Mouse (Mus musculus): ENCODE data around the gene Mfap3. TPM values are rescaled to one million over a fixed set of nuclear protein-coding genes. Genes with fewer than 3 reads are reported as not detected.

Mfap3 gene
- polyA plus RNA-seq, 1 experiment from 2014 or later = 37.6 TPM

GRCm38 (mm10) chr11:57497701-57498100, 20.8 kb upstream of the Mfap3 start:
- Histone ChIP-seq H3K4me1 (ENCODE audit: control insufficient read depth, insufficient read depth, low read length) (0 out of 2 replicates have a peak, but pooled peaks cover 4% of the 10 kb centered on the region), H3K27ac (ENCODE audit: low read length) (no peak overlapping the region), H3K9me3 (ENCODE audit: control insufficient read depth, low read length) (no peaks in the 10 kb centered on the region), H3K4me3 (ENCODE audit: low read length) (no peak overlapping the region), H3K9ac (ENCODE audit: low read depth, low read length) (no peak overlapping the region), H3K4me2 (ENCODE audit: low read depth, low read length) (no peak overlapping the region), H3K27me3 (replicated peaks; ENCODE audit: control insufficient read depth, insufficient read depth, low read length) (no peaks in the 10 kb centered on the region), H3K36me3 (ENCODE audit: control insufficient read depth, insufficient read depth, low read length) (peaks cover 20% of the 10 kb centered on the region; the same call in 1 of the 2 replicates)
- ATAC-seq = no peak
- WGBS = 79% methylated on average over 3 of the region's 3 CpGs

GRCm38 (mm10) chr11:57498215-57498614, 20.2 kb upstream of the Mfap3 start:
- Histone ChIP-seq H3K4me2 (ENCODE audit: low read depth, low read length) (no peak overlapping the region), H3K36me3 (ENCODE audit: control insufficient read depth, insufficient read depth, low read length) (peaks cover 18% of the 10 kb centered on the region; the same call in 1 of the 2 replicates), H3K27ac (ENCODE audit: low read length) (no peak overlapping the region), H3K4me3 (ENCODE audit: low read length) (no peak overlapping the region), H3K27me3 (replicated peaks; ENCODE audit: control insufficient read depth, insufficient read depth, low read length) (no peaks in the 10 kb centered on the region), H3K4me1 (ENCODE audit: control insufficient read depth, insufficient read depth, low read length) (0 out of 2 replicates have a peak, but pooled peaks cover 4% of the 10 kb centered on the region), H3K9ac (ENCODE audit: low read depth, low read length) (no peak overlapping the region), H3K9me3 (ENCODE audit: control insufficient read depth, low read length) (no peaks in the 10 kb centered on the region)
- no peak for ATAC-seq
- WGBS = 94% methylated on average over 5 of the region's 5 CpGs

- Histone ChIP-seq H3K36me3 (ENCODE audit: control insufficient read depth, insufficient read depth, low read length) (peaks cover 13% of the 10 kb centered on the region; the same call in 1 of the 2 replicates), H3K27ac (ENCODE audit: low read length) (no peak overlapping the region), H3K4me1 (ENCODE audit: control insufficient read depth, insufficient read depth, low read length) (no peaks in the 10 kb centered on the region), H3K9ac (ENCODE audit: low read depth, low read length) (no peak overlapping the region), H3K4me3 (ENCODE audit: low read length) (no peak overlapping the region), H3K27me3 (replicated peaks; ENCODE audit: control insufficient read depth, insufficient read depth, low read length) (no peaks in the 10 kb centered on the region), H3K9me3 (ENCODE audit: control insufficient read depth, low read length) (no peaks in the 10 kb centered on the region), H3K4me2 (ENCODE audit: low read depth, low read length) (no peak overlapping the region)
- 90% methylated on average over 5 of the region's 5 CpGs for WGBS
- no peak for ATAC-seq
Measured at GRCm38 (mm10) chr11:57503155-57503554, 15.3 kb upstream of the Mfap3 start.

GRCm38 (mm10) chr11:57506899-57507298, 11.6 kb upstream of the Mfap3 start:
- peaks cover 14% of the 10 kb centered on the region; the same call in 1 of the 2 replicates for H3K36me3 ChIP-seq (ENCODE audit: control insufficient read depth, insufficient read depth, low read length)
- H3K4me1 ChIP-seq (ENCODE audit: control insufficient read depth, insufficient read depth, low read length) = no peaks in the 10 kb centered on the region
- no peaks in the 10 kb centered on the region for H3K27me3 ChIP-seq (replicated peaks; ENCODE audit: control insufficient read depth, insufficient read depth, low read length)
- ATAC-seq = no peak
- no peak overlapping the region for H3K4me2 ChIP-seq (ENCODE audit: low read depth, low read length)
- no peak overlapping the region for H3K9ac ChIP-seq (ENCODE audit: low read depth, low read length)
- H3K9me3 ChIP-seq (ENCODE audit: control insufficient read depth, low read length) = no peaks in the 10 kb centered on the region
- 62% methylated on average over 6 of the region's 6 CpGs for WGBS
- no peak overlapping the region for H3K27ac ChIP-seq (ENCODE audit: low read length)
- no peak overlapping the region for H3K4me3 ChIP-seq (ENCODE audit: low read length)

- H3K4me1 ChIP-seq (ENCODE audit: control insufficient read depth, insufficient read depth, low read length) = peaks cover 9% of the 10 kb centered on the region; the same call in 1 of the 2 replicates
- H3K36me3 ChIP-seq (ENCODE audit: control insufficient read depth, insufficient read depth, low read length) = peaks cover 9% of the 10 kb centered on the region
- no peak overlapping the region for H3K4me2 ChIP-seq (ENCODE audit: low read depth, low read length)
- H3K9ac ChIP-seq (ENCODE audit: low read depth, low read length) = no peak overlapping the region
- no peak overlapping the region for H3K27ac ChIP-seq (ENCODE audit: low read length)
- H3K9me3 ChIP-seq (ENCODE audit: control insufficient read depth, low read length) = no peaks in the 10 kb centered on the region
- no peak overlapping the region for H3K4me3 ChIP-seq (ENCODE audit: low read length)
- no peaks in the 10 kb centered on the region for H3K27me3 ChIP-seq (replicated peaks; ENCODE audit: control insufficient read depth, insufficient read depth, low read length)
- ATAC-seq = no peak
- 87% methylated on average over 5 of the region's 5 CpGs for WGBS
Measured at GRCm38 (mm10) chr11:57515218-57515617, 3.2 kb upstream of the Mfap3 start.

- Histone ChIP-seq H3K27ac (ENCODE audit: low read length) (no peak overlapping the region), H3K4me2 (ENCODE audit: low read depth, low read length) (peak overlapping the region; percentile 61), H3K9me3 (ENCODE audit: control insufficient read depth, low read length) (no peaks in the 10 kb centered on the region), H3K9ac (ENCODE audit: low read depth, low read length) (no peak overlapping the region), H3K4me3 (ENCODE audit: low read length) (no peak overlapping the region), H3K36me3 (ENCODE audit: control insufficient read depth, insufficient read depth, low read length) (peaks cover 6% of the 10 kb centered on the region), H3K27me3 (replicated peaks; ENCODE audit: control insufficient read depth, insufficient read depth, low read length) (no peaks in the 10 kb centered on the region), H3K4me1 (ENCODE audit: control insufficient read depth, insufficient read depth, low read length) (peaks cover 9% of the 10 kb centered on the region; the same call in 1 of the 2 replicates)
- no peak for ATAC-seq
- WGBS = 42% methylated on average over 5 of the region's 5 CpGs
Measured at GRCm38 (mm10) chr11:57516946-57517441, 1.5 kb upstream of the Mfap3 start.

- under 1% methylated on average over 14 of the region's 16 CpGs for WGBS
- ATAC-seq = peak; percentile 47
- Histone ChIP-seq H3K4me2 (ENCODE audit: low read depth, low read length) (peak overlapping the region; percentile 55), H3K27me3 (replicated peaks; ENCODE audit: control insufficient read depth, insufficient read depth, low read length) (no peaks in the 10 kb centered on the region), H3K9ac (ENCODE audit: low read depth, low read length) (peak overlapping the region; percentile 94), H3K27ac (ENCODE audit: low read length) (peak overlapping the region; percentile 92), H3K36me3 (ENCODE audit: control insufficient read depth, insufficient read depth, low read length) (no peaks in the 10 kb centered on the region), H3K9me3 (ENCODE audit: control insufficient read depth, low read length) (no peaks in the 10 kb centered on the region), H3K4me3 (ENCODE audit: low read length) (peak overlapping the region; percentile 97), H3K4me1 (ENCODE audit: control insufficient read depth, insufficient read depth, low read length) (peaks cover 9% of the 10 kb centered on the region; the same call in 1 of the 2 replicates)
Measured at GRCm38 (mm10) chr11:57518751-57519148, 286 bp downstream of the Mfap3 start.

GRCm38 (mm10) chr11:57519304-57519703, 840 bp downstream of the Mfap3 start:
- 71% methylated on average over 5 of the region's 5 CpGs for WGBS
- ATAC-seq = no peak
- peak overlapping the region; percentile 94 for H3K9ac ChIP-seq (ENCODE audit: low read depth, low read length)
- peak overlapping the region; percentile 55 for H3K4me2 ChIP-seq (ENCODE audit: low read depth, low read length)
- peak overlapping the region; percentile 97 for H3K4me3 ChIP-seq (ENCODE audit: low read length)
- peaks cover 9% of the 10 kb centered on the region; the same call in 1 of the 2 replicates for H3K4me1 ChIP-seq (ENCODE audit: control insufficient read depth, insufficient read depth, low read length)
- H3K9me3 ChIP-seq (ENCODE audit: control insufficient read depth, low read length) = no peaks in the 10 kb centered on the region
- no peaks in the 10 kb centered on the region for H3K27me3 ChIP-seq (replicated peaks; ENCODE audit: control insufficient read depth, insufficient read depth, low read length)
- H3K27ac ChIP-seq (ENCODE audit: low read length) = no peak overlapping the region
- no peaks in the 10 kb centered on the region for H3K36me3 ChIP-seq (ENCODE audit: control insufficient read depth, insufficient read depth, low read length)

GRCm38 (mm10) chr11:57521206-57521605, 2.7 kb downstream of the Mfap3 start:
- 98% methylated on average over 3 of the region's 3 CpGs for WGBS

GRCm38 (mm10) chr11:57522046-57522445, 3.6 kb downstream of the Mfap3 start:
- no peak for ATAC-seq
- peaks cover 9% of the 10 kb centered on the region for H3K4me1 ChIP-seq (ENCODE audit: control insufficient read depth, insufficient read depth, low read length)
- WGBS = 88% methylated on average over 7 of the region's 7 CpGs
- H3K27me3 ChIP-seq (replicated peaks; ENCODE audit: control insufficient read depth, insufficient read depth, low read length) = no peaks in the 10 kb centered on the region
- H3K4me2 ChIP-seq (ENCODE audit: low read depth, low read length) = no peak overlapping the region
- H3K27ac ChIP-seq (ENCODE audit: low read length) = no peak overlapping the region
- no peaks in the 10 kb centered on the region for H3K9me3 ChIP-seq (ENCODE audit: control insufficient read depth, low read length)
- no peaks in the 10 kb centered on the region for H3K36me3 ChIP-seq (ENCODE audit: control insufficient read depth, insufficient read depth, low read length)
- H3K4me3 ChIP-seq (ENCODE audit: low read length) = no peak overlapping the region
- H3K9ac ChIP-seq (ENCODE audit: low read depth, low read length) = no peak overlapping the region

More at GRCm38 (mm10) chr11:57521206-57521605, 2.7 kb downstream of the Mfap3 start:
- Histone ChIP-seq H3K9me3 (ENCODE audit: control insufficient read depth, low read length) (no peaks in the 10 kb centered on the region), H3K36me3 (ENCODE audit: control insufficient read depth, insufficient read depth, low read length) (no peaks in the 10 kb centered on the region), H3K4me1 (ENCODE audit: control insufficient read depth, insufficient read depth, low read length) (peaks cover 12% of the 10 kb centered on the region), H3K4me2 (ENCODE audit: low read depth, low read length) (no peak overlapping the region), H3K27ac (ENCODE audit: low read length) (no peak overlapping the region), H3K27me3 (replicated peaks; ENCODE audit: control insufficient read depth, insufficient read depth, low read length) (no peaks in the 10 kb centered on the region), H3K4me3 (ENCODE audit: low read length) (no peak overlapping the region), H3K9ac (ENCODE audit: low read depth, low read length) (no peak overlapping the region)
- ATAC-seq = no peak

All from intestine, embryonic 16.5 days (tissue).